Mouse (Mus musculus): ENCODE measurements around the gene Ampd2. TPM values are rescaled to one million over a fixed set of nuclear protein-coding genes. Genes with fewer than 3 reads are reported as not detected.

Gene Ampd2
- polyA plus RNA-seq, 1 experiment from 2014 or later = 41.6 TPM

DNA sequence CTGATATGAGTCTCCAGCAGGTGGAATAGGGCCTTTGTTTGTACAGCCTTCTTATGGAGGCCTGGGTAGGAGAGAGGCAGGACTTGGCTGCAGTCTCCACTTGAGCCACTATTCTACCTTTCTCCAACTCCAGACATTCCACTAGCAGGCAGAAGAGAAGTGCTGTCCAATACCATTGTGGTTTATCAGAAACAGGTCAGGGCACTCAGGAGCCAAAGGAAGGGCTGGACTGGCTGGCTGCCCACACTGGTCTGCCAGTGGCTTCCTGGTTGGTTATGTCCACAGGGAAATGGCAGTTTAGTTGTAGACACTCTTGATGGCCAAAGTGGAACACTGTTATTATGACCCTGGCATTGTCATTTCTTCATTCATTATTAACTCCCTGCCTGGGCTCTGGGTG, 54.3 kb downstream of the Ampd2 start:
- no peak for ATAC-seq (ENCODE audit: insufficient number of reproducible peaks, low FRiP score)
- Histone ChIP-seq H3K27ac (ENCODE audit: poor library complexity, severe bottlenecking) (no peak overlapping the region), H3K4me2 (no peak overlapping the region), H3K4me1 (replicated peaks) (no peaks in the 10 kb centered on the region), H3K36me3 (no peaks in the 10 kb centered on the region), H3K9ac (no peak overlapping the region), H3K27me3 (replicated peaks) (peaks cover 20% of the 10 kb centered on the region), H3K9me3 (replicated peaks) (no peaks in the 10 kb centered on the region), H3K4me3 (no peak overlapping the region)

DNA sequence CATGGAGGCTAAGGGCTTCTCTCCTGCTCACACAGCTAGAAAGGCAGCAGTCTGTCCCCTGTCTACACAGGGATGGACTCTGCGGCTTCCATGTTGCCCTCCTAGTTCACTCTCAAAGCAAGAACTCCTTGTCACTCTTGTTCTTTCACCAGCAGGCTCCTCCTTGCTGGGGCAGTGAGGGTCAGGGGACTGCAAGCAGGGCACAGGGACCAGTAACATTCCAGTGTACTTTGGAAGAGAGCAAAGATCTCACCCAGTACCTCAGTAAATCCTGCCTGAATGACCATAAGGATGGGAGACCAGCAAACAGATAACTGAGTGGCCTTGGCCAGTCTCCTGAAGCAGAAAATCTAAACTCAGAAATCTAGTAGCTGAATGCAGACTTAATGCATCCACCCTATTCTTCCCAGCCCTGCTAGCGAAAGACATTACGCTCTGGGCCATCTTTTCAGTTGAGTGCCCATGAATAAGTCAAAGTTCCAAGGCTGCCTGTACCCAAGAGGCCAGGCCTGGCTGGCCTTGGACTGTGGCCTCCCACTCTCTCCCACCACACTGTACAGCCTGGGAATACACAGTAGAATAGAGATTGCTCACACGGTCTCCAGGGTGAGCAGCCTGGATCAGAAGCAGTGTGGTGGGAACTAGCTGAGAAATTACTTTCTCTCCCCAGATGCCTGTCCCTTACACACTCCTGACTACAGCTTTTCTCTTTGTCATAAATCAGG, 57.6 kb downstream of the Ampd2 start:
- Histone ChIP-seq H3K27ac (ENCODE audit: poor library complexity, severe bottlenecking) (no peak overlapping the region), H3K4me3 (no peak overlapping the region), H3K4me2 (no peak overlapping the region), H3K36me3 (no peaks in the 10 kb centered on the region), H3K9ac (no peak overlapping the region), H3K27me3 (replicated peaks) (peaks cover 19% of the 10 kb centered on the region), H3K9me3 (replicated peaks) (no peaks in the 10 kb centered on the region), H3K4me1 (replicated peaks) (no peaks in the 10 kb centered on the region)
- 83% methylated on average over 4 of the region's 4 CpGs for WGBS
- ATAC-seq (ENCODE audit: insufficient number of reproducible peaks, low FRiP score) = no peak

GRCm38 (mm10) chr3:108026597-108026996, 59.9 kb downstream of the Ampd2 start:
- Histone ChIP-seq H3K27ac (ENCODE audit: poor library complexity, severe bottlenecking) (no peak overlapping the region), H3K27me3 (replicated peaks) (peaks cover 21% of the 10 kb centered on the region), H3K9me3 (replicated peaks) (no peaks in the 10 kb centered on the region), H3K4me2 (no peak overlapping the region), H3K4me1 (replicated peaks) (no peaks in the 10 kb centered on the region), H3K36me3 (no peaks in the 10 kb centered on the region), H3K9ac (no peak overlapping the region), H3K4me3 (no peak overlapping the region)
- 74% methylated on average over 1 of the region's 1 CpGs for WGBS
- no peak for ATAC-seq (ENCODE audit: insufficient number of reproducible peaks, low FRiP score)

GRCm38 (mm10) chr3:108026049-108026448, 60.4 kb downstream of the Ampd2 start:
- ATAC-seq (ENCODE audit: insufficient number of reproducible peaks, low FRiP score) = no peak
- WGBS = 46% methylated on average over 5 of the region's 5 CpGs
- no peak overlapping the region for H3K4me2 ChIP-seq

DNA sequence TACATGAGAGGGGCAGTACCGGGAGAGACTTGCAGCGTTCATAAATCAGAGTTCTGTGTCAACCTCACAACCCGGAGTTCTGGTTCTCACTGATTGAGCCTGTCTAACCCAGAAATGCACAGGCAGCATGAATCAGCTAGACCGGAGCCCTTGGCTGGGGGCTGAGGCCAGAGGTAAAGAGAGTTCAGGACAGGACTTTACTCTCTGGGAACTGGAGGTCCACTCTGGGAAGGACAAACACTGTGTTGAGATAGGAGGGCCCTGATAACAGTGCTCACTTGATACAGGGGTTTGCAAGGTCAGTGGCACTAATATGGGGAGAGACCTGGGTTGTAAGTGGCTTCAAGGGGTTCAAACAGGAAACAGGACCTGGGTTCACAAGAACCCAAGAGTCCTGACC, 61.1 kb downstream of the Ampd2 start:
- Histone ChIP-seq H3K4me3 (no peak overlapping the region), H3K4me1 (replicated peaks) (peaks cover 7% of the 10 kb centered on the region), H3K27me3 (replicated peaks) (peaks cover 21% of the 10 kb centered on the region), H3K36me3 (no peaks in the 10 kb centered on the region), H3K9me3 (replicated peaks) (no peaks in the 10 kb centered on the region), H3K9ac (no peak overlapping the region), H3K4me2 (no peak overlapping the region), H3K27ac (ENCODE audit: poor library complexity, severe bottlenecking) (no peak overlapping the region)
- 64% methylated on average over 4 of the region's 4 CpGs for WGBS
- ATAC-seq (ENCODE audit: insufficient number of reproducible peaks, low FRiP score) = no peak

More at GRCm38 (mm10) chr3:108026049-108026448, 60.4 kb downstream of the Ampd2 start:
- no peak overlapping the region for H3K9ac ChIP-seq
- H3K36me3 ChIP-seq = no peaks in the 10 kb centered on the region
- H3K4me1 ChIP-seq (replicated peaks) = no peaks in the 10 kb centered on the region
- peaks cover 21% of the 10 kb centered on the region for H3K27me3 ChIP-seq (replicated peaks)
- no peak overlapping the region for H3K27ac ChIP-seq (ENCODE audit: poor library complexity, severe bottlenecking)
- H3K4me3 ChIP-seq = no peak overlapping the region
- H3K9me3 ChIP-seq (replicated peaks) = no peaks in the 10 kb centered on the region

Other genes starting within 250 kb of the Ampd2 start
- 0.23 TPM in 1 of 2 replicates, not detected in the other for gene Eps8l3, start 209.4 kb downstream of the Ampd2 start, polyA plus RNA-seq (2016; fragmentation: Nextera tagmentation; extraction: Ambion mirVana)
- 118 and 119 TPM in 2 replicates for gene Gstm5, start 190.8 kb downstream of the Ampd2 start, polyA plus RNA-seq (2016; fragmentation: Nextera tagmentation; extraction: Ambion mirVana)
- 15.1 and 16.5 TPM in 2 replicates for gene Gstm7, start 154.8 kb downstream of the Ampd2 start, polyA plus RNA-seq (2016; fragmentation: Nextera tagmentation; extraction: Ambion mirVana)
- 9.8 TPM in 2 replicates for gene Gstm6, start 142.9 kb downstream of the Ampd2 start, polyA plus RNA-seq (2016; fragmentation: Nextera tagmentation; extraction: Ambion mirVana)
- gene Gstm3, start 117.4 kb downstream of the Ampd2 start, polyA plus RNA-seq (2016; fragmentation: Nextera tagmentation; extraction: Ambion mirVana) = not detected in 2 replicates
- 39.4 and 39.9 TPM in 2 replicates for gene Gstm2, start 100.2 kb downstream of the Ampd2 start, polyA plus RNA-seq (2016; fragmentation: Nextera tagmentation; extraction: Ambion mirVana)
- 28.2 and 35.6 TPM in 2 replicates for gene Gstm1, start 68.7 kb downstream of the Ampd2 start, polyA plus RNA-seq (2016; fragmentation: Nextera tagmentation; extraction: Ambion mirVana)
- gene Gstm4, start 41.8 kb downstream of the Ampd2 start, polyA plus RNA-seq (2016; fragmentation: Nextera tagmentation; extraction: Ambion mirVana) = 13.4 and 13.8 TPM in 2 replicates
- gene Gnat2, start 6.1 kb upstream of the Ampd2 start, polyA plus RNA-seq (2016; fragmentation: Nextera tagmentation; extraction: Ambion mirVana) = 0.54 and 0.98 TPM in 2 replicates
- gene Gnai3, start 59.5 kb upstream of the Ampd2 start, polyA plus RNA-seq (2016; fragmentation: Nextera tagmentation; extraction: Ambion mirVana) = 94.9 and 97.0 TPM in 2 replicates
- 0.19 and 0.27 TPM in 2 replicates for gene Gpr61, start 68.2 kb upstream of the Ampd2 start, polyA plus RNA-seq (2016; fragmentation: Nextera tagmentation; extraction: Ambion mirVana)
- 4.5 and 5.0 TPM in 2 replicates for gene Amigo1, start 99.7 kb upstream of the Ampd2 start, polyA plus RNA-seq (2016; fragmentation: Nextera tagmentation; extraction: Ambion mirVana)
- gene Cyb561d1, start 114.6 kb upstream of the Ampd2 start, polyA plus RNA-seq (2016; fragmentation: Nextera tagmentation; extraction: Ambion mirVana) = 3.4 and 3.7 TPM in 2 replicates
- 8.9 and 9.1 TPM in 2 replicates for gene Atxn7l2, start 124.3 kb upstream of the Ampd2 start, polyA plus RNA-seq (2016; fragmentation: Nextera tagmentation; extraction: Ambion mirVana)
- 3.2 and 3.3 TPM in 2 replicates for gene Sypl2, start 140.0 kb upstream of the Ampd2 start, polyA plus RNA-seq (2016; fragmentation: Nextera tagmentation; extraction: Ambion mirVana)
- gene Psma5, start 170.3 kb upstream of the Ampd2 start, polyA plus RNA-seq (2016; fragmentation: Nextera tagmentation; extraction: Ambion mirVana) = 193 and 194 TPM in 2 replicates
- gene Sort1, start 197.4 kb upstream of the Ampd2 start, polyA plus RNA-seq (2016; fragmentation: Nextera tagmentation; extraction: Ambion mirVana) = 31.9 and 32.4 TPM in 2 replicates

All from heart, embryonic 12.5 days (tissue).